Mouse (Mus musculus) erythroblast, embryonic 14.5 days (primary cell): ENCODE results near the gene Dgkg.

Source experiments
- GATA1 ChIP-seq: IDR thresholded peaks from 2 replicates; pipeline ENCODE4 v1.6.1; 2012; ENCODE audit warnings: low read length, inconsistent platforms, mixed read lengths
- TAL1 ChIP-seq: IDR thresholded peaks from 3 replicates; pipeline ENCODE4 v1.6.1; 2012; ENCODE audit warnings: low read length, inconsistent platforms, mixed read lengths

DNA sequence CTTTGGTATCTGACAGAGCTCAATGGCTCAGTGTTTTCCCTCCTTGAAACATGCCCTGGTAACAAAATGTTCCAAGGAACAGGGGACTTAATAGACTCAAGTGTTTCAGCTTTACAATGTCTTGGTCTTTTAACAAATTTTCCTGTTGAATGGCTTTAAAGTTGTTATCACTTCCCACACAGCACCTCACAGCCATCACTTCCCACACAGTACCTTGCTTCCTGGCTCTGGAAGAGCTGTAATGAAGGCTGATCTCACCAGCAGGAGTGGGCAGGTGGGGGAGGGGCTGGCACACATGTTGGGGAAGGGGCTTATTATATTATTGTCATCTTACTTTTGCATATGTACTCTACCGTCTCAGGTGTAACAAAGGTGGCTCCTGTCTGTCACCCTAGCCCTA, 173.1 kb downstream of the Dgkg start:
- TF ChIP-seq TAL1 (no peak), GATA1 (no peak)
